Mouse (Mus musculus) gastrocnemius, postnatal 10 days (tissue): Measurements from ENCODE around the gene Helq. TPM values are rescaled to one million over a fixed set of nuclear protein-coding genes. Genes with fewer than 3 reads are reported as not detected.

Experiments
- DNase-seq: peaks from one replicate; pipeline ENCODE4 v3.0.0; 2021; ENCODE audit warnings: mixed read lengths
- long read RNA-seq, 2 experiments: library from polyadenylated mRNA; stranded (forward); transcript quantifications; one replicate each; pipeline ENCODE4 v2.0.0; 2021
- total RNA-seq, 2 experiments: library from RNA; stranded (reverse); gene quantifications; 2 replicates each; pipeline ENCODE4 v1.2.3; 2021

Helq gene
- 1 to 10 TPM; 4.5 to 6.0 TPM for total RNA-seq
- long read RNA-seq, experiment 1, partial matches to known transcripts = 1 of 6 reads
- long read RNA-seq, experiment 1, other reads (novel, unspliced or antisense) = 2 of 6 reads
- long read RNA-seq, experiment 2, partial matches to known transcripts = 0 of 3 reads
- long read RNA-seq, experiment 2, other reads (novel, unspliced or antisense) = 2 of 3 reads

- peak; percentile 87 for DNase-seq
Observed at GRCm38 (mm10) chr5:100798165-100798860, at the start of gene Helq, which contains the start of gene Mrps18c. Helq (minus strand) TSS chr5:100798598. Mrps18c (plus strand) TSS chr5:100798627.

GRCm38 (mm10) chr5:100847143-100847542 lies 48.7 kb upstream of the Helq start:
- no peak for DNase-seq

GRCm38 (mm10) chr5:100846599-100846920 lies 48.2 kb upstream of the Helq start:
- no peak for DNase-seq

- peak; percentile 67 for DNase-seq
Observed at GRCm38 (mm10) chr5:100845848-100846598, 47.6 kb upstream of the Helq start.

- peak; percentile 22 for DNase-seq
Observed at GRCm38 (mm10) chr5:100845485-100845847, 47.1 kb upstream of the Helq start, which contains the start of gene Gpat3. Gpat3 (plus strand) TSS chr5:100845713.

GRCm38 (mm10) chr5:100844485-100844884 lies 46.1 kb upstream of the Helq start:
- DNase-seq = no peak

- no peak for DNase-seq
Observed at GRCm38 (mm10) chr5:100837907-100838306, 39.5 kb upstream of the Helq start.

- DNase-seq = no peak
Observed at GRCm38 (mm10) chr5:100835862-100836538, 37.6 kb upstream of the Helq start.

GRCm38 (mm10) chr5:100833841-100834240 lies 35.4 kb upstream of the Helq start:
- no peak for DNase-seq

GRCm38 (mm10) chr5:100832680-100833079 lies 34.3 kb upstream of the Helq start:
- no peak for DNase-seq

- DNase-seq = no peak
Observed at GRCm38 (mm10) chr5:100828701-100829100, 30.3 kb upstream of the Helq start.

GRCm38 (mm10) chr5:100826531-100826930 lies 28.1 kb upstream of the Helq start:
- DNase-seq = no peak

- DNase-seq = no peak
Observed at GRCm38 (mm10) chr5:100825975-100826374, 27.6 kb upstream of the Helq start.

- no peak for DNase-seq
Observed at GRCm38 (mm10) chr5:100822826-100823225, 24.4 kb upstream of the Helq start.

GRCm38 (mm10) chr5:100821375-100821774 lies 23.0 kb upstream of the Helq start:
- no peak for DNase-seq

GRCm38 (mm10) chr5:100820483-100821184 lies 22.2 kb upstream of the Helq start, which contains the start of gene Abraxas1:
Abraxas1 (minus strand) TSS chr5:100820965.
- DNase-seq = peak; percentile 83

- DNase-seq = no peak
Observed at GRCm38 (mm10) chr5:100819568-100820480, 21.4 kb upstream of the Helq start.

GRCm38 (mm10) chr5:100818341-100818740 lies 19.9 kb upstream of the Helq start:
- DNase-seq = no peak

GRCm38 (mm10) chr5:100794084-100794483 lies 4.3 kb downstream of the Helq start:
- no peak for DNase-seq

GRCm38 (mm10) chr5:100792261-100792660 lies 6.1 kb downstream of the Helq start:
- no peak for DNase-seq

- no peak for DNase-seq
Observed at GRCm38 (mm10) chr5:100787527-100787926, 10.9 kb downstream of the Helq start.
